In the genomic region with DNA sequence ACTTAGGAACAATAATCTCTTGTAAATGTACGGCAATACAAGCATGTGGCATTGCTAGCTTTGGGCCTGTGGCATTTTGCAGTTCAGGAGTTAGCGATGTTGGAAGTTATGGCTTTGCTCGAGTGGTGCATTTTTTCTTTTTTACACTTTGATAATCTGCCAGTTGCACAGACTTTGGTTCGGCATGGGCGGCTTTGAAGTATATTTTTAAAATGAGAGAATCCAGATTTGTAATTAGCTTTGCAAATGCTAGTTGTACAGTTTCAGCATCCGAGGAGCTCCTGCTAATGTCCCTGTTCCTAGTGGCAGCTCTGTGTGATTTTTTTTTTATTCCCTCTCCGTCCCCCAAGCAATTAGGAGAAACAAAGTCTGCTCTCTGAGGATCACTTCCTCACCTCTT, we compare ENCODE assay signal across 14 mouse cellular contexts.
"Had no signal": no experiment of that assay in that cellular context is flagged by ENCODE, and none has a peak within 500 bp of the region (broad histone marks: within the 10 kb centered on the region; RNA-seq: fewer than 3 reads in every experiment).

No protein-coding gene starts in this region.

- H3K36me3 ChIP-seq: liver, embryonic 15.5 days; midbrain, embryonic 13.5 days; stomach, embryonic 15.5 days had no signal

- H3K4me2 ChIP-seq: liver, embryonic 11.5 days; liver, embryonic 15.5 days; midbrain, embryonic 13.5 days; stomach, embryonic 15.5 days had no signal

- H3K4me1 ChIP-seq: limb, embryonic 10.5 days; liver, embryonic 15.5 days; stomach, embryonic 15.5 days had no signal

- H3K27me3 ChIP-seq: liver, embryonic 15.5 days; midbrain, embryonic 13.5 days; stomach, embryonic 15.5 days had no signal

- H3K27ac ChIP-seq: limb, embryonic 10.5 days; liver, embryonic 15.5 days; midbrain, embryonic 13.5 days; stomach, embryonic 15.5 days had no signal

- H3K9me3 ChIP-seq: limb, embryonic 10.5 days; liver, embryonic 15.5 days; midbrain, embryonic 13.5 days; stomach, embryonic 15.5 days had no signal

- DNase-seq: kidney, adult 11 months; kidney, adult 9 months; kidney, postnatal 10 days; kidney, postnatal 4 days; lung, adult 2 months; lung, postnatal 36 days; thymus, adult 2 months; thymus, postnatal 25 days had no signal

- H3K9ac ChIP-seq: liver, embryonic 15.5 days; midbrain, embryonic 13.5 days; stomach, embryonic 15.5 days had no signal

- H3K4me3 ChIP-seq: limb, embryonic 10.5 days; liver, embryonic 15.5 days; midbrain, embryonic 13.5 days; stomach, embryonic 15.5 days had no signal

- ATAC-seq: lung, postnatal 0 days; midbrain, embryonic 13.5 days had no signal
